Comparison of ENCODE assay signal across 28 mouse cellular contexts in genomic region chr4:100248273-100248672, GRCm38 (mm10).
DNase-seq lines count a peak whose midpoint lies in the region; ATAC-seq and TF ChIP-seq lines count a peak whose summit lies in the region.
"Had no signal": no experiment of that assay in that cellular context is flagged by ENCODE, and none has a peak within 500 bp of the region (broad histone marks: within the 10 kb centered on the region; RNA-seq: fewer than 3 reads in every experiment).

No protein-coding gene starts in this region.

- no peak overlapping the region for H3K4me2 ChIP-seq in lung, embryonic 14.5 days
- no peak overlapping the region for H3K4me2 ChIP-seq in kidney, postnatal 0 days (ENCODE audit: low read length)
- no peak overlapping the region for H3K4me2 ChIP-seq in midbrain, embryonic 11.5 days
- H3K4me2 ChIP-seq: embryonic facial prominence, embryonic 13.5 days; forebrain, embryonic 12.5 days; heart, embryonic 11.5 days; hindbrain, embryonic 13.5 days; limb, embryonic 13.5 days; liver, embryonic 11.5 days; stomach, embryonic 15.5 days had no signal

- no peaks in the 10 kb centered on the region for H3K9me3 ChIP-seq in heart, embryonic 10.5 days
- no peaks in the 10 kb centered on the region for H3K9me3 ChIP-seq in lung, embryonic 14.5 days (ENCODE audit: low read depth, low read length)
- H3K9me3 ChIP-seq in kidney, postnatal 0 days (replicated peaks; ENCODE audit: low read length) = no peaks in the 10 kb centered on the region
- no peaks in the 10 kb centered on the region for H3K9me3 ChIP-seq in midbrain, embryonic 11.5 days (ENCODE audit: control insufficient read depth, low read length)
- H3K9me3 ChIP-seq: embryonic facial prominence, embryonic 13.5 days; forebrain, embryonic 12.5 days; hindbrain, embryonic 13.5 days; stomach, embryonic 15.5 days had no signal

- H3K36me3 ChIP-seq in heart, embryonic 10.5 days = no peaks in the 10 kb centered on the region
- H3K36me3 ChIP-seq in lung, embryonic 14.5 days (ENCODE audit: insufficient read depth) = no peaks in the 10 kb centered on the region
- H3K36me3 ChIP-seq in kidney, postnatal 0 days (ENCODE audit: insufficient read depth, low read length) = no peaks in the 10 kb centered on the region
- no peaks in the 10 kb centered on the region for H3K36me3 ChIP-seq in midbrain, embryonic 11.5 days (ENCODE audit: control insufficient read depth, insufficient read depth, low read length)
- H3K36me3 ChIP-seq: embryonic facial prominence, embryonic 13.5 days; forebrain, embryonic 12.5 days; hindbrain, embryonic 13.5 days; limb, embryonic 13.5 days; stomach, embryonic 15.5 days had no signal

- H3K9ac ChIP-seq in lung, embryonic 14.5 days = no peak overlapping the region
- no peak overlapping the region for H3K9ac ChIP-seq in kidney, postnatal 0 days (ENCODE audit: low read depth, low read length)
- H3K9ac ChIP-seq in midbrain, embryonic 11.5 days (ENCODE audit: low read length) = no peak overlapping the region
- H3K9ac ChIP-seq: embryonic facial prominence, embryonic 13.5 days; forebrain, embryonic 12.5 days; hindbrain, embryonic 13.5 days; limb, embryonic 13.5 days; stomach, embryonic 15.5 days had no signal

- ATAC-seq in lung, embryonic 14.5 days (ENCODE audit: insufficient read depth) = peak; percentile 52
- ATAC-seq in kidney, postnatal 0 days (replicated peaks; ENCODE audit: low FRiP score, low read depth) = no peak; the same call in 1 of the 2 replicates
- no peak for ATAC-seq in midbrain, embryonic 11.5 days (ENCODE audit: low FRiP score)

- peak; percentile 84 for DNase-seq in heart, adult 11 months
- no peak for DNase-seq in heart, embryonic 10.5 days (ENCODE audit: low spot score)
- DNase-seq in lung, embryonic 14.5 days = peak; percentile 42
- no peak for DNase-seq in lung, postnatal 36 days
- DNase-seq in fibroblast of lung, adult 2 months (ENCODE audit: low read depth) = peak; percentile 78
- peak; percentile 85 for DNase-seq in kidney, postnatal 0 days (ENCODE audit: low spot score)
- no peak for DNase-seq in midbrain, embryonic 11.5 days (ENCODE audit: low spot score, missing footprints)
- DNase-seq in adrenal gland, adult 8-10 months = no peak
- DNase-seq: adrenal gland, postnatal 14 days; cerebellum, adult 11-12 months; cerebellum, adult 9-11 months; gastrocnemius, postnatal 10 days; heart, postnatal 4 days; midbrain, embryonic 14.5 days; retina, postnatal 1 day; right cerebral cortex, postnatal 14 days; thymus, postnatal 14 days had no signal

- no peaks in the 10 kb centered on the region; the same call in 1 of the 2 replicates for H3K27me3 ChIP-seq in heart, embryonic 10.5 days (ENCODE audit: insufficient read depth, poor library complexity, severe bottlenecking)
- no peaks in the 10 kb centered on the region for H3K27me3 ChIP-seq in lung, embryonic 14.5 days (ENCODE audit: insufficient read depth, low read length)
- H3K27me3 ChIP-seq in kidney, postnatal 0 days (ENCODE audit: insufficient read depth, low read length) = no peaks in the 10 kb centered on the region
- no peaks in the 10 kb centered on the region for H3K27me3 ChIP-seq in midbrain, embryonic 11.5 days (ENCODE audit: control insufficient read depth, insufficient read depth, low read length)
- H3K27me3 ChIP-seq: CH12.LX; embryonic facial prominence, embryonic 13.5 days; forebrain, embryonic 12.5 days; hindbrain, embryonic 13.5 days; limb, embryonic 13.5 days; stomach, embryonic 15.5 days had no signal

- no peak overlapping the region for H3K4me3 ChIP-seq in heart, embryonic 10.5 days
- no peak overlapping the region for H3K4me3 ChIP-seq in lung, embryonic 14.5 days (ENCODE audit: low read depth, low read length)
- H3K4me3 ChIP-seq in kidney, postnatal 0 days (replicated peaks; ENCODE audit: low read depth, low read length) = no peak overlapping the region
- no peak overlapping the region for H3K4me3 ChIP-seq in midbrain, embryonic 11.5 days (ENCODE audit: low read depth, low read length)
- H3K4me3 ChIP-seq: embryonic facial prominence, embryonic 13.5 days; erythroblast, embryonic 14.5 days; forebrain, embryonic 12.5 days; hindbrain, embryonic 13.5 days; layer of hippocampus, adult 2 months; limb, embryonic 13.5 days; stomach, embryonic 15.5 days had no signal

- WGBS in heart, embryonic 10.5 days = 81% methylated on average over 2 of the region's 2 CpGs
- WGBS in lung, embryonic 14.5 days = 49% methylated on average over 2 of the region's 2 CpGs
- WGBS in kidney, postnatal 0 days = 57% methylated on average over 2 of the region's 2 CpGs
- 89% methylated on average over 2 of the region's 2 CpGs for WGBS in midbrain, embryonic 11.5 days

- H3K27ac ChIP-seq in heart, embryonic 10.5 days = no peak overlapping the region
- peak overlapping the region; percentile 10; the same call in 1 of the 2 replicates for H3K27ac ChIP-seq in lung, embryonic 14.5 days (ENCODE audit: low read depth)
- peak overlapping the region; percentile 48; the same call in 1 of the 2 replicates for H3K27ac ChIP-seq in kidney, postnatal 0 days
- H3K27ac ChIP-seq in midbrain, embryonic 11.5 days (ENCODE audit: low read depth, low read length) = no peak overlapping the region
- H3K27ac ChIP-seq: embryonic facial prominence, embryonic 13.5 days; forebrain, embryonic 12.5 days; hindbrain, embryonic 13.5 days; layer of hippocampus, adult 2 months; limb, embryonic 13.5 days; macrophage; stomach, embryonic 15.5 days had no signal

- H3K4me1 ChIP-seq in heart, embryonic 10.5 days = peaks cover 16% of the 10 kb centered on the region
- peaks cover 24% of the 10 kb centered on the region for H3K4me1 ChIP-seq in lung, embryonic 14.5 days (ENCODE audit: insufficient read depth)
- H3K4me1 ChIP-seq in kidney, postnatal 0 days (replicated peaks; ENCODE audit: insufficient read depth, low read length) = no peaks in the 10 kb centered on the region
- no peaks in the 10 kb centered on the region for H3K4me1 ChIP-seq in midbrain, embryonic 11.5 days (ENCODE audit: control insufficient read depth, insufficient read depth, low read length)
- H3K4me1 ChIP-seq: forebrain, embryonic 12.5 days; hindbrain, embryonic 13.5 days had no signal

- TF ChIP-seq CTCF in lung, embryonic 14.5 days (IDR thresholded peaks at IDR 0.05; ENCODE audit: low read depth) = no peak
- no peak for TF ChIP-seq CTCF in kidney, postnatal 0 days (IDR thresholded peaks at IDR 0.05; ENCODE audit: low read depth)

Comparison
In these comparisons a context has a peak if more than half of its experiments do, and no peak if none do; other contexts are left out.
1. DNase-seq: peak in heart, adult 11 months (single experiment), lung, embryonic 14.5 days (single experiment), fibroblast of lung, adult 2 months (single experiment) and kidney, postnatal 0 days (single experiment); none in heart, embryonic 10.5 days (single experiment), lung, postnatal 36 days (single experiment), midbrain, embryonic 11.5 days (single experiment) and adrenal gland, adult 8-10 months (single experiment).
2. H3K27ac ChIP-seq: peak in lung, embryonic 14.5 days (single experiment) and kidney, postnatal 0 days (single experiment); none in heart, embryonic 10.5 days (single experiment) and midbrain, embryonic 11.5 days (single experiment).